Mouse (Mus musculus): ENCODE data around the gene S1pr4.

DNA sequence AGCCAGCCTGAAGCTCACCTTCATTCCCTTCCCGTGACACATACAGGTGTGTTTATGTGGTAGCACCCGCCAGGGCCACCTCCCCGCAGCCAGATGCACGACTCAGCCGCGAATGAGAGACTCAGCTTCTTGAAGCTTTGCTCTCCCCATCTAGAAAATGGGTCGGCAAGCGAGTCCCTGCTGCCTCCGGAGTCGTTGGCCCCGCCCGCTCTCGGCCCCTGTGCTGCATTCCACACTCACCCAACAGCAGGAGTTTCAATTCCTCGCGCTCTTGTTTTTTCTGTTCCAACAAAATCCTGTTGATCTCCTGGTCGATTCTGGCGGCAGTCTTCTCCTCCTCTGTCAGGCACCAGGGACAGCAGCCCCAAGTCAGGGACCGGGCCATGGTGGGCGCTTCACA, 23.6 kb upstream of the S1pr4 start:
- TF ChIP-seq EP300 (IDR thresholded peaks at IDR 0.05; ENCODE audit: low read depth) (no peak), CTCF (IDR thresholded peaks at IDR 0.05; ENCODE audit: low read depth) (no peak)
